Mouse (Mus musculus): ENCODE measurements around the gene Aldh4a1.

GRCm38 (mm10) chr4:139624706-139625105 is 2.0 kb downstream of the Aldh4a1 start:
- TF ChIP-seq CTCF (IDR thresholded peaks at IDR 0.05; ENCODE audit: control insufficient read depth, insufficient read depth, insufficient replicate concordance, low read depth, low read length) (no peak), POLR2A (IDR thresholded peaks at IDR 0.05; ENCODE audit: control insufficient read depth, low read depth, low read length) (no peak)

Measured in testis, adult 2 months (tissue).